Mouse (Mus musculus) limb, embryonic 11.5 days (tissue): ENCODE results near the gene Ms4a15. TPM values are rescaled to one million over a fixed set of nuclear protein-coding genes. Genes with fewer than 3 reads are reported as not detected.
A peak's percentile ranks its signal among the peaks of the same experiment; 100 is the strongest.

Source experiments
- ATAC-seq: fragments of 200-750 bp; cut with Nextera tagmentation; 2 replicates; pipeline ENCODE4 v1.8.0; 2017; ENCODE audit warnings: low read depth; ENCODE audit not compliant: insufficient number of reproducible peaks, low FRiP score, low TSS enrichment
- DNase-seq: peaks from one replicate; pipeline ENCODE4 v3.0.0-alpha.2; 2015; ENCODE audit warnings: low spot score
- H3K27ac ChIP-seq: fragments of 300-500 bp; sonication (generic); replicated peaks from 2 replicates; pipeline ENCODE4 v1.5.1; 2014; ENCODE audit warnings: low read depth, mild to moderate bottlenecking, low read length
- H3K27me3 ChIP-seq: fragments of 300-500 bp; sonication (generic); 2 replicates; pipeline ENCODE4 v1.6.1; 2014; ENCODE audit warnings: mild to moderate bottlenecking, low read length, mixed read lengths; ENCODE audit not compliant: control insufficient read depth, insufficient read depth
- H3K36me3 ChIP-seq: fragments of 300-500 bp; sonication (generic); 2 replicates; pipeline ENCODE4 v1.6.1; 2014; ENCODE audit warnings: mild to moderate bottlenecking, low read length, moderate library complexity, mixed read lengths; ENCODE audit not compliant: control insufficient read depth, insufficient read depth
- H3K4me1 ChIP-seq: fragments of 300-500 bp; sonication (generic); 2 replicates; pipeline ENCODE4 v1.6.1; 2014; ENCODE audit warnings: low read length, mixed read lengths; ENCODE audit not compliant: control insufficient read depth, insufficient read depth
- H3K4me2 ChIP-seq: fragments of 300-500 bp; sonication (generic); 2 replicates; pipeline ENCODE4 v1.6.1; 2014; ENCODE audit warnings: low read depth, mild to moderate bottlenecking, moderate library complexity; ENCODE audit not compliant: severe bottlenecking
- H3K4me3 ChIP-seq: fragments of 300-500 bp; sonication (generic); 2 replicates; pipeline ENCODE4 v1.5.1; 2014; ENCODE audit warnings: low read depth, low read length
- H3K9ac ChIP-seq: fragments of 300-500 bp; sonication (generic); 2 replicates; pipeline ENCODE4 v1.6.1; 2014; ENCODE audit warnings: mild to moderate bottlenecking, low read length
- H3K9me3 ChIP-seq: fragments of 300-500 bp; sonication (generic); 2 replicates; pipeline ENCODE4 v1.6.1; 2016; ENCODE audit warnings: low read length; ENCODE audit not compliant: control insufficient read depth
- WGBS: fragments of 180-500 bp; shearing (Covaris S2); extraction: QIAGEN DNeasy Blood & Tissue Kit; methylation state at CpG from one replicate; pipeline ENCODE4 v1.1.7; 2014; 5-methylcytosine and 5-hydroxymethylcytosine counted together
- polyA plus RNA-seq: library from polyadenylated mRNA; unstranded; fragments of >200 nt; fragmentation: Nextera tagmentation; extraction: Ambion mirVana; gene quantifications from 2 replicates; pipeline ENCODE4 v1.2.1, GENCODE M21; 2014

Gene Ms4a15
- polyA plus RNA-seq, 1 experiment from 2014 or later: not detected

DNA sequence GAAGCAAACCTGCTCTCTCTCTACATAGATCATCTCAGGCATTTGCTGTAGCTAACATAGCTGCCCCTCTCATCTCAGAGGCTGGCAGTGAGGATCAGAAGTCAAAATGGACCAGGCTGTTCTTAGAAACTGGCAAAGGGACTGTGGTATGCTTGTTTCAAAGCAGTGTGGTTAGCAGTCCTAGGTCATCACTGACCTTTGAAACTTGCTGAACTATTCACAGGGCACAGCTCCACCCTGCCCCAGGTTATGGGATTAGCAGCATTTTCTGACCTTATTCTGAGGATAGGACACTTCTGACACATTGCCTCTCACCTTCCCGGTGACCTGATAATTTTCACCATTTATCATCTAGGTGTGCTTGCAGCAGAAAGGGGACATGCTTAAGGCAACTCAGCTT lies 4.5 kb downstream of the Ms4a15 start:
- H3K9me3 ChIP-seq: no peaks in the 10 kb centered on the region
- no peaks in the 10 kb centered on the region for H3K4me1 ChIP-seq
- no peak for ATAC-seq
- no peak overlapping the region for H3K4me3 ChIP-seq
- 81% methylated on average over 1 of the region's 1 CpGs for WGBS
- no peak overlapping the region for H3K27ac ChIP-seq
- no peaks in the 10 kb centered on the region for H3K36me3 ChIP-seq
- no peak for DNase-seq
- no peaks in the 10 kb centered on the region for H3K27me3 ChIP-seq
- no peak overlapping the region for H3K9ac ChIP-seq
- no peak overlapping the region for H3K4me2 ChIP-seq

DNA sequence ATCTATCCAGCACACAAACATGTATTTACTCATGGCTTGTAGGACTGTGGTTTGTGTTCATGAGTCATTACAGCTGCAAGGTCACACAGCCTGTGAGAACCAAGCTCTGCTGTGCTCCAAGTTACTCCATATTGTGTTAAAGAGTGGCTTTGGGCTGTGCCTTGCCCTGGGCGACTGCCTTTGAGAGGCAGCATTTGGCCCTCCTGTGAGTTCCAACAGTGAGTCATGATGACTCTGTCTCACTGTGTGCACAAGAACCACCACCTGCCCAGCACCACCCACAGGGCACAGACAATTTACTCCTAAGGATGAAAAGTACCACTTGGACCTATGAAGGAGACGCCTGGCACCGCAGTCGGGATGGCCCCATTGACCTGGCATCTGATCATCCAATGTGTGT lies 7.2 kb downstream of the Ms4a15 start:
- DNase-seq (no peak), ATAC-seq (no peak)
- Histone ChIP-seq H3K9me3 (no peaks in the 10 kb centered on the region), H3K27me3 (no peaks in the 10 kb centered on the region), H3K4me2 (no peak overlapping the region), H3K4me3 (no peak overlapping the region), H3K36me3 (no peaks in the 10 kb centered on the region), H3K4me1 (no peaks in the 10 kb centered on the region), H3K27ac (no peak overlapping the region), H3K9ac (no peak overlapping the region)
- 91% methylated on average over 4 of the region's 4 CpGs for WGBS

DNA sequence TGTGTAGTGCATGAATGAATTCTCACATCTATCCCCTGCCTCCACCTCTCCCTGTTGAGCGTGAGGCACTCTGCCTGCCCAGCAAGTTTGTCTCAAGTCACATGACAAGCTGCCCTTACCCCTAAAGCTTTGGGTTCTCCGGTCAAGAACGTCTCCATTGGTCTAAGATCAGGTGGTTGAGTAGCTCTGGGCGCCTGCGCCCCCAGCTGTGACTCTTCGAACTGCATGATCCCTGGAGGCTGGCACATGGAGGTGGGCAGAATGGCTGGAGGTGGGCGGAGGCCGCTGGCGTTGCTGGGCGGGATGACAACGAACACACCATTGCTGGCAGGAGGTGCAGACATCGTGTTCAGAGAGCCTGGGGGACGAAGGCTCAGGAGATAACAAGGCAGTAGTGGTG lies 8.5 kb downstream of the Ms4a15 start:
- Histone ChIP-seq H3K27ac (no peak overlapping the region), H3K4me3 (no peak overlapping the region), H3K36me3 (no peaks in the 10 kb centered on the region), H3K4me2 (no peak overlapping the region), H3K27me3 (no peaks in the 10 kb centered on the region), H3K4me1 (no peaks in the 10 kb centered on the region), H3K9me3 (no peaks in the 10 kb centered on the region), H3K9ac (no peak overlapping the region)
- DNase-seq (no peak), ATAC-seq (no peak)
- 78% methylated on average over 13 of the region's 13 CpGs for WGBS

DNA sequence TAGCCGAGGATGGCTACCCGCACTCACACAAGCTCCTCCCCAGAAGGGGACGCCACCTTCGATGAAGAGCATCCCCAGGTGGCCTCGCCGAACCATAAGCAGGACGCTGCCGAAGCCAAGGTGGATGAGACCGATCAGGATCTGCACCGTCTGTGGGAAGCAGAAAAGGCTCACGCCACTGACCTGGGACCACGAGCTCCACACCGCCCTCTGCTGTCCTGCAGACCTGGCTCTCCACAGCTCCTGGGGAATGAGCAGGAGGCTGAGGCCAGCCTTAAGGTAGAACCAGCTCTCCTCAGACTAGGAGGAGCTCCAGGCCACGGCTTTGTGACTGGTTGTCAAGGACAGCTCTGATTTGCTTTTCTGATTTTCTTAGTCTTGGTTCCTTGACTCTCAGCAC lies 9.9 kb downstream of the Ms4a15 start:
- Histone ChIP-seq H3K4me1 (no peaks in the 10 kb centered on the region), H3K36me3 (no peaks in the 10 kb centered on the region), H3K4me2 (no peak overlapping the region), H3K27me3 (no peaks in the 10 kb centered on the region), H3K9ac (no peak overlapping the region), H3K9me3 (no peaks in the 10 kb centered on the region), H3K4me3 (no peak overlapping the region), H3K27ac (no peak overlapping the region)
- WGBS: 19% methylated on average over 14 of the region's 14 CpGs
- DNase-seq (peak; percentile 56), ATAC-seq (no peak)

DNA sequence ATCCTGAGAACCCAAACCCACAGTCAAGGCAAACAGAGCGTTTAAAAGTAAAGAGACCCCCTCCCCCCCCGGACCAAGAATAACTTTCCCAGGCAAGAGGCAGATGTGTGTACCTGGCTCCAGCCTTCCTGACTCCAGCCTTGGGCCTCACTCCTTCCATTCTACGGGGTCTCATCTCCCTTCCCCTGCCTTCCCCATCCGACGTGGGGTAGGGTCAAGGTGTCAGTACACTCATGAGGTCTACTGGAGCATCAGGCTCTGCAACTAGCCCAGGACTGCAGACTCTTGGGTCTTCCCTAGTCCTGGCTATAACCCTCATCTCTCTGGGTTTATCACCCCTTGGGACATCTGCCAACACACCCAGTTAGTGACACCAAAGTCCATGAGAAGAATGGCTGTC lies 12.8 kb downstream of the Ms4a15 start:
- no peaks in the 10 kb centered on the region for H3K9me3 ChIP-seq
- no peak for ATAC-seq
- H3K36me3 ChIP-seq: no peaks in the 10 kb centered on the region
- H3K4me2 ChIP-seq: no peak overlapping the region
- no peak overlapping the region for H3K27ac ChIP-seq
- no peak for DNase-seq
- H3K4me3 ChIP-seq: no peak overlapping the region
- H3K4me1 ChIP-seq: no peaks in the 10 kb centered on the region
- no peaks in the 10 kb centered on the region for H3K27me3 ChIP-seq
- H3K9ac ChIP-seq: no peak overlapping the region
- 88% methylated on average over 5 of the region's 5 CpGs for WGBS

DNA sequence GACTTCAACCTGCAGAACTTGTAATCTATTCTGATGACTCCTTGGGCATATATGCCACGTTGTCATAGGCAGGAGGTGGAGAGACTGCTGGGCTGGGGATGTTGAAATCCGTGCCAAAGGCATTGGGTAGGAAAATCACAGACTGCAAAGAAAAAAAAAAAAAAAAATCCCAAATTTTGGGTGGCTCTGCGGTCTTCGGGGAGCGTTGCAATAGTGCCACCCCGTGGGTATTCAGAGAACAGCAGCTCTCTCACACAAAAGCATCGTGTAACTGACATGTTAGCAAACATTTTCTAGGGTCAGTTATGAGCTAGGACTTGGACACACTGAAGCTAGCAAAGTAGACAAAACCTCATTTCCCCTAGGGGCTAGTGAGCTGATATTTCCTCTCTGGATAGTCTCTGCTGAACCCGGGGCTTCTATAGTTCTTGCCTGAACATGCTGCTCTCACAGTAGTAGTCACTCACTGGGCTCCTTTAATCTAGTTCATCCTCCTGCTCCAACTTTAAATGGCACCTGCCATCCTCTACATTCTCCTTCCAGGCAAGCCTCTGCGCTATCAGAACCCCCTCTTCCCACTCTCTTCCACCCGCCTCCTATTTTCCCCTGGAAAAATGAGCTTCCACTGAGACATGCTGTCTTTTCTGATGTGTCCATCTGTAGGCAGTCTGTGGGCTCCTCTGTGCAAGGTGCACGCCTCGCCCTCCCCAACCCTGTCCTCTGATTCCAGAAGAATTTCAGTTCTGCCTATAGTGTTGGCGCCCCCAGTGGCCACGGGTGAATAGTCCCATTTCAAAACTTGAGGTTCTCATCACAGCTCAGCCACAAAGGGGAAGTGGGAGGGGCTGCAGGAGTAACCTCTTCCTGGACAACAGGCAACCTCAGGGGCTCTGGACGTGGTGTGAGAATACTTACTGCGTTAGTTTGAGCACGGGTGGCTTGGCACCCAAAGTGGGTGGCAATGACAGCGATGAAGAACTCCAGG lies 13.6 kb downstream of the Ms4a15 start:
- peak; percentile 51; the same call in 1 of the 2 replicates for ATAC-seq
- DNase-seq: peak; percentile 85
- no peaks in the 10 kb centered on the region for H3K9me3 ChIP-seq
- H3K36me3 ChIP-seq: no peaks in the 10 kb centered on the region
- H3K4me2 ChIP-seq: no peak overlapping the region
- H3K4me3 ChIP-seq: no peak overlapping the region
- no peak overlapping the region for H3K27ac ChIP-seq
- 14% methylated on average over 18 of the region's 18 CpGs for WGBS
- H3K27me3 ChIP-seq: no peaks in the 10 kb centered on the region
- peak overlapping the region; percentile 4; the same call in 1 of the 2 replicates for H3K9ac ChIP-seq
- no peaks in the 10 kb centered on the region for H3K4me1 ChIP-seq

DNA sequence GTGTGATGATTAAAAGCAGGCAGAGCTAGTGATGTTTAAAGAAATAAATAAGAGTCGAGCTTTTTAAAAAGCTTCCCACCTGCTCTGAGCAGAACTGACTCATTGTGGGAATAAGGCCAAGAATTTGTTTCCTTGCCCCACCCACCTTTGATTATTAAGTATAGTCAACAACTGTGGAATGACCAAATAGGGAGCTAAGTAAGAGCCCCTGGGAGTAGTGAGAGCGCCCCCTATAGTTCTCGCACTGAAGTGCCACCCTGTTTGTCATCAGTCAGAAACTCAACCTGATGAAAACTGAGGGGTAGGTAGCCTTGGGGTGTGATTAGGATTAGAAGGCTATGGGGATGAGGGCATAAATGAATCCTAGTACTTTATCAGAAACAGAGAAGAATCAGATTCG lies 16.7 kb downstream of the Ms4a15 start:
- H3K36me3 ChIP-seq: no peaks in the 10 kb centered on the region
- ATAC-seq: no peak
- H3K4me3 ChIP-seq: no peak overlapping the region
- DNase-seq: no peak
- 64% methylated on average over 4 of the region's 4 CpGs for WGBS
- H3K27ac ChIP-seq: no peak overlapping the region
- H3K4me1 ChIP-seq: no peaks in the 10 kb centered on the region
- H3K4me2 ChIP-seq: no peak overlapping the region
- no peak overlapping the region for H3K9ac ChIP-seq
- H3K27me3 ChIP-seq: no peaks in the 10 kb centered on the region
- no peaks in the 10 kb centered on the region for H3K9me3 ChIP-seq

DNA sequence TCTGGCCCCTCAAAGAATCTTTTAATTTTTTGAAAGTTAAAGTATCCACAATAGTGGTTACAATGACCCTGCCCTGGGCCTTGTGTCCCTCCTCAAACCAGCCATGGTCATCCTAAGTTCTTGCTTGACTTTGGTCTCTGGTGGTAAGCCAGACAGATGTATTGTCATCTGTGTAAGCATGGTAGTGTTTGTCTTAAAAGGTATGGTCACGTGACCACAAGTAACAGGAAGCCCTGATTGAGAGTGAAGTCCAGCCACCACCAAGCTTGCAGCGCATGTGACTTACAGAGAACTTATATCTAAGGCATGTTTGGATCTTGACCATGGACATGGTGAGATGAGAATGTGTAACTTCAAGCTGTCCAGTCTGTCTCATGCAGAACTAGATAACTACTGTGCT lies 17.9 kb downstream of the Ms4a15 start:
- Histone ChIP-seq H3K27ac (no peak overlapping the region), H3K4me1 (no peaks in the 10 kb centered on the region), H3K27me3 (no peaks in the 10 kb centered on the region), H3K4me3 (no peak overlapping the region), H3K9me3 (0 out of 2 replicates have a peak, but pooled peaks cover 2% of the 10 kb centered on the region), H3K9ac (no peak overlapping the region), H3K36me3 (no peaks in the 10 kb centered on the region), H3K4me2 (no peak overlapping the region)
- ATAC-seq (no peak), DNase-seq (no peak)
- WGBS: 83% methylated on average over 2 of the region's 2 CpGs
